16 mouse cellular contexts compared by ENCODE assay signal in genomic region chr17:26961572-26962240, GRCm38 (mm10). TPM values are rescaled to one million over a fixed set of nuclear protein-coding genes. Genes with fewer than 3 reads are reported as not detected.
A peak's percentile ranks its signal among the peaks of the same experiment; 100 is the strongest.
DNase-seq lines count a peak whose midpoint lies in the region; ATAC-seq and TF ChIP-seq lines count a peak whose summit lies in the region.
"Had no signal": no experiment of that assay in that cellular context is flagged by ENCODE, and none has a peak within 500 bp of the region (broad histone marks: within the 10 kb centered on the region; RNA-seq: fewer than 3 reads in every experiment).

No protein-coding gene starts in this region.

- TF ChIP-seq EP300 in ES-Bruce4 (IDR thresholded peaks at IDR 0.05; ENCODE audit: insufficient read depth, low read depth, low read length) = no peak

- H3K4me2 ChIP-seq in heart, embryonic 12.5 days = no peak overlapping the region
- no peak overlapping the region for H3K4me2 ChIP-seq in limb, embryonic 14.5 days (replicated peaks; ENCODE audit: low read depth, low read length, severe bottlenecking)
- H3K4me2 ChIP-seq: forebrain, embryonic 13.5 days; heart, embryonic 13.5 days; hindbrain, embryonic 13.5 days had no signal

- H3K27me3 ChIP-seq in heart, embryonic 10.5 days (ENCODE audit: insufficient read depth, poor library complexity, severe bottlenecking) = no peaks in the 10 kb centered on the region
- H3K27me3 ChIP-seq in heart, embryonic 12.5 days (replicated peaks) = no peaks in the 10 kb centered on the region
- peaks cover 33% of the 10 kb centered on the region for H3K27me3 ChIP-seq in E14TG2a.4 (ENCODE audit: insufficient read depth, low read length)
- H3K27me3 ChIP-seq in ES-Bruce4 (ENCODE audit: control insufficient read depth, insufficient read depth, low read length, poor library complexity, severe bottlenecking) = no peaks in the 10 kb centered on the region
- H3K27me3 ChIP-seq in limb, embryonic 14.5 days (ENCODE audit: control insufficient read depth, insufficient read depth, low read length) = no peaks in the 10 kb centered on the region
- H3K27me3 ChIP-seq: forebrain, embryonic 13.5 days; heart, embryonic 13.5 days; hindbrain, embryonic 13.5 days had no signal

- DNase-seq in heart, embryonic 10.5 days (ENCODE audit: low spot score) = no peak
- DNase-seq in limb, embryonic 14.5 days (ENCODE audit: low spot score) = no peak
- DNase-seq in adrenal gland, adult 8-10 months = no peak
- DNase-seq: adrenal gland, postnatal 14 days; cerebellum, adult 18-20 months; heart, adult 18-20 months; heart, postnatal 36 days; kidney, adult 11 months had no signal

- H3K36me3 ChIP-seq in heart, embryonic 10.5 days = peaks cover 95% of the 10 kb centered on the region
- H3K36me3 ChIP-seq in heart, embryonic 12.5 days = peaks cover 96% of the 10 kb centered on the region
- H3K36me3 ChIP-seq in E14TG2a.4 (ENCODE audit: insufficient read depth, low read length) (peaks cover 51% of the 10 kb centered on the region), ES-Bruce4 (ENCODE audit: control insufficient read depth, insufficient read depth, low read length, poor library complexity, severe bottlenecking) (no peaks in the 10 kb centered on the region)
- peaks cover 95% of the 10 kb centered on the region for H3K36me3 ChIP-seq in limb, embryonic 14.5 days (ENCODE audit: control insufficient read depth, insufficient read depth, low read length)

- TF ChIP-seq CTCF in E14TG2a.4 (conservative IDR thresholded peaks at IDR 0.05; ENCODE audit: low read length) (no peak), ES-Bruce4 (IDR thresholded peaks at IDR 0.05; ENCODE audit: low read depth, low read length) (no peak)

- H3K9me3 ChIP-seq in heart, embryonic 10.5 days = no peaks in the 10 kb centered on the region
- no peaks in the 10 kb centered on the region for H3K9me3 ChIP-seq in heart, embryonic 12.5 days (replicated peaks)
- H3K9me3 ChIP-seq in E14TG2a.4 (ENCODE audit: low read length) = no peaks in the 10 kb centered on the region
- H3K9me3 ChIP-seq in ES-Bruce4 (replicated peaks; ENCODE audit: control insufficient read depth, insufficient read depth, low read length, poor library complexity, severe bottlenecking) = no peaks in the 10 kb centered on the region
- no peaks in the 10 kb centered on the region for H3K9me3 ChIP-seq in limb, embryonic 14.5 days (ENCODE audit: control insufficient read depth, low read length)
- H3K9me3 ChIP-seq: forebrain, embryonic 13.5 days; heart, embryonic 13.5 days; hindbrain, embryonic 13.5 days had no signal

- 0 out of 2 replicates have a peak overlapping the region, but pooled peaks have one; percentile 32 for H3K27ac ChIP-seq in heart, embryonic 10.5 days
- no peak overlapping the region for H3K27ac ChIP-seq in heart, embryonic 12.5 days (ENCODE audit: poor library complexity, severe bottlenecking)
- no peak overlapping the region for H3K27ac ChIP-seq in ES-Bruce4 (ENCODE audit: insufficient read depth, low read length)
- no peak overlapping the region for H3K27ac ChIP-seq in limb, embryonic 14.5 days (replicated peaks; ENCODE audit: low read depth, low read length)
- H3K27ac ChIP-seq: forebrain, embryonic 13.5 days; heart, embryonic 13.5 days; hindbrain, embryonic 13.5 days; hindbrain, postnatal 0 days had no signal

- H3K4me1 ChIP-seq in heart, embryonic 10.5 days = peaks cover 19% of the 10 kb centered on the region
- peaks cover 1% of the 10 kb centered on the region; the same call in 1 of the 2 replicates for H3K4me1 ChIP-seq in heart, embryonic 12.5 days (replicated peaks)
- H3K4me1 ChIP-seq in E14TG2a.4 (replicated peaks; ENCODE audit: low read depth, low read length) = peaks cover 70% of the 10 kb centered on the region
- no peaks in the 10 kb centered on the region for H3K4me1 ChIP-seq in ES-Bruce4 (ENCODE audit: control insufficient read depth, insufficient read depth, low read length)
- H3K4me1 ChIP-seq in limb, embryonic 14.5 days (ENCODE audit: control insufficient read depth, insufficient read depth, low read length) = no peaks in the 10 kb centered on the region
- H3K4me1 ChIP-seq: forebrain, embryonic 13.5 days; hindbrain, embryonic 13.5 days had no signal

- no peak for ATAC-seq in heart, embryonic 12.5 days (ENCODE audit: insufficient number of reproducible peaks, low FRiP score)
- 0 out of 2 replicates have a peak, but pooled peaks have one; percentile 11 for ATAC-seq in limb, embryonic 14.5 days (ENCODE audit: low FRiP score, low read depth)
- ATAC-seq in monocyte, adult 5-6 weeks (replicated peaks; ENCODE audit: insufficient number of reproducible peaks, low FRiP score, low TSS enrichment, poor library complexity, severe bottlenecking) = no peak
- ATAC-seq: forebrain, embryonic 13.5 days had no signal

- 89% methylated on average over 21 of the region's 21 CpGs for WGBS in heart, embryonic 10.5 days
- 88% methylated on average over 20 of the region's 21 CpGs for WGBS in heart, embryonic 12.5 days
- WGBS in limb, embryonic 14.5 days = 93% methylated on average over 19 of the region's 21 CpGs

- no peak overlapping the region for H3K4me3 ChIP-seq in heart, embryonic 10.5 days
- no peak overlapping the region for H3K4me3 ChIP-seq in heart, embryonic 12.5 days
- H3K4me3 ChIP-seq in E14TG2a.4 (replicated peaks; ENCODE audit: low read length) (peak overlapping the region; percentile 60), ES-Bruce4 (ENCODE audit: low read depth, low read length) (no peak overlapping the region)
- H3K4me3 ChIP-seq in limb, embryonic 14.5 days (replicated peaks; ENCODE audit: low read length) = no peak overlapping the region
- H3K4me3 ChIP-seq: forebrain, embryonic 13.5 days; heart, embryonic 13.5 days; hindbrain, embryonic 13.5 days had no signal

- TF ChIP-seq POLR2A in ES-Bruce4 (IDR thresholded peaks at IDR 0.05; ENCODE audit: insufficient read depth, low read length) = no peak
- TF ChIP-seq POLR2A in limb, embryonic 14.5 days (IDR thresholded peaks at IDR 0.05; ENCODE audit: borderline replicate concordance, extremely low read depth, insufficient read depth, insufficient read length) = no peak

- H3K9ac ChIP-seq in heart, embryonic 12.5 days = no peak overlapping the region
- H3K9ac ChIP-seq in ES-Bruce4 (ENCODE audit: low read depth, poor library complexity, severe bottlenecking) = peak overlapping the region; percentile 64; the same call in 1 of the 2 replicates
- no peak overlapping the region for H3K9ac ChIP-seq in limb, embryonic 14.5 days (ENCODE audit: low read depth, low read length, severe bottlenecking)
- H3K9ac ChIP-seq: forebrain, embryonic 13.5 days; heart, embryonic 13.5 days; hindbrain, embryonic 13.5 days had no signal

RNA-seq across cellular contexts. Expression of gene Zbtb9, which starts 11.3 kb away (rescaled TPM):
- 12.5 and 14.6 TPM in 2 replicates for polyA plus RNA-seq in heart, embryonic 10.5 days (2016; fragmentation: Nextera tagmentation; extraction: Ambion mirVana)
- polyA plus RNA-seq in heart, embryonic 12.5 days (2016; fragmentation: Nextera tagmentation; extraction: Ambion mirVana) = 10.3 and 10.7 TPM in 2 replicates
- 11.0 and 12.4 TPM in 2 replicates for polyA plus RNA-seq in ES-Bruce4 (2011; ENCODE audit: insufficient read depth, insufficient read length, low read depth, missing spikeins)
- polyA plus RNA-seq in limb, embryonic 14.5 days (2012; rRNA removed) = 12.6 and 14.8 TPM in 2 replicates
- 10.0 and 10.6 TPM in 2 replicates for polyA plus RNA-seq in limb, embryonic 14.5 days (2014; fragmentation: Nextera tagmentation; extraction: Ambion mirVana)
- 23.5 to 34.2 TPM (median 32.3 TPM) in 3 replicates for total RNA-seq in monocyte, adult 5-6 weeks (2017)
- total RNA-seq in adrenal gland, adult 8-10 months (2022) = 10 to 100 TPM in 1 of 4 experiments, 1 to 10 TPM in 3; 6.6 to 10.1 (median 9.0) TPM

RNA-seq across cellular contexts. Expression of gene Syngap1, which starts 20.7 kb away (rescaled TPM):
- 0.86 and 1.6 TPM in 2 replicates for polyA plus RNA-seq in heart, embryonic 10.5 days (2016; fragmentation: Nextera tagmentation; extraction: Ambion mirVana)
- polyA plus RNA-seq in heart, embryonic 12.5 days (2016; fragmentation: Nextera tagmentation; extraction: Ambion mirVana) = 1.2 and 2.2 TPM in 2 replicates
- 23.5 and 24.5 TPM in 2 replicates for polyA plus RNA-seq in ES-Bruce4 (2011; ENCODE audit: insufficient read depth, insufficient read length, low read depth, missing spikeins)
- 82.4 and 111 TPM in 2 replicates for polyA plus RNA-seq in limb, embryonic 14.5 days (2012; rRNA removed)
- 2.0 and 2.4 TPM in 2 replicates for polyA plus RNA-seq in limb, embryonic 14.5 days (2014; fragmentation: Nextera tagmentation; extraction: Ambion mirVana)
- 0.76 to 3.9 TPM (median 0.96 TPM) in 3 replicates for total RNA-seq in monocyte, adult 5-6 weeks (2017)
- total RNA-seq in adrenal gland, adult 8-10 months (2022) = 10 to 100 TPM; 19.7 to 36.9 (median 26.9) TPM

RNA-seq across cellular contexts. Expression of gene Cuta, which starts 22.3 kb away (rescaled TPM):
- polyA plus RNA-seq in heart, embryonic 10.5 days (2016; fragmentation: Nextera tagmentation; extraction: Ambion mirVana) = 155 and 167 TPM in 2 replicates
- polyA plus RNA-seq in heart, embryonic 12.5 days (2016; fragmentation: Nextera tagmentation; extraction: Ambion mirVana) = 148 and 155 TPM in 2 replicates
- polyA plus RNA-seq in ES-Bruce4 (2011; ENCODE audit: insufficient read depth, insufficient read length, low read depth, missing spikeins) = 58.9 and 63.0 TPM in 2 replicates
- polyA plus RNA-seq in limb, embryonic 14.5 days (2012; rRNA removed) = 127 and 172 TPM in 2 replicates
- 146 and 158 TPM in 2 replicates for polyA plus RNA-seq in limb, embryonic 14.5 days (2014; fragmentation: Nextera tagmentation; extraction: Ambion mirVana)
- total RNA-seq in monocyte, adult 5-6 weeks (2017) = 22.8 to 35.9 TPM (median 25.9 TPM) in 3 replicates
- total RNA-seq in adrenal gland, adult 8-10 months (2022) = 100 to 1,000 TPM; 151 to 162 (median 155) TPM

RNA-seq across cellular contexts. Expression of gene Phf1, which starts 28.9 kb away (rescaled TPM):
- 6.0 and 7.3 TPM in 2 replicates for polyA plus RNA-seq in heart, embryonic 10.5 days (2016; fragmentation: Nextera tagmentation; extraction: Ambion mirVana)
- polyA plus RNA-seq in heart, embryonic 12.5 days (2016; fragmentation: Nextera tagmentation; extraction: Ambion mirVana) = 9.0 and 9.4 TPM in 2 replicates
- 7.8 and 8.7 TPM in 2 replicates for polyA plus RNA-seq in ES-Bruce4 (2011; ENCODE audit: insufficient read depth, insufficient read length, low read depth, missing spikeins)
- 56.6 and 72.8 TPM in 2 replicates for polyA plus RNA-seq in limb, embryonic 14.5 days (2012; rRNA removed)
- 11.9 and 12.8 TPM in 2 replicates for polyA plus RNA-seq in limb, embryonic 14.5 days (2014; fragmentation: Nextera tagmentation; extraction: Ambion mirVana)
- 26.2 to 57.6 TPM (median 30.0 TPM) in 3 replicates for total RNA-seq in monocyte, adult 5-6 weeks (2017)
- total RNA-seq in adrenal gland, adult 8-10 months (2022) = 10 to 100 TPM; 46.9 to 60.1 (median 53.5) TPM

RNA-seq across cellular contexts. Expression of gene Kifc5b, which starts 44.8 kb away (rescaled TPM):
- 6.7 and 8.3 TPM in 2 replicates for polyA plus RNA-seq in heart, embryonic 10.5 days (2016; fragmentation: Nextera tagmentation; extraction: Ambion mirVana)
- 5.2 and 5.7 TPM in 2 replicates for polyA plus RNA-seq in heart, embryonic 12.5 days (2016; fragmentation: Nextera tagmentation; extraction: Ambion mirVana)
- polyA plus RNA-seq in ES-Bruce4 (2011; ENCODE audit: insufficient read depth, insufficient read length, low read depth, missing spikeins) = 43.0 and 43.2 TPM in 2 replicates
- polyA plus RNA-seq in limb, embryonic 14.5 days (2012; rRNA removed) = 23.7 TPM in 2 replicates
- polyA plus RNA-seq in limb, embryonic 14.5 days (2014; fragmentation: Nextera tagmentation; extraction: Ambion mirVana) = 4.9 and 5.9 TPM in 2 replicates
- 1.5 to 3.2 TPM (median 2.3 TPM) in 3 replicates for total RNA-seq in monocyte, adult 5-6 weeks (2017)
- 1 to 10 TPM; 1.0 to 3.2 (median 1.6) TPM for total RNA-seq in adrenal gland, adult 8-10 months (2022)
